Mouse (Mus musculus): ENCODE measurements around the gene Kcng1.

DNA sequence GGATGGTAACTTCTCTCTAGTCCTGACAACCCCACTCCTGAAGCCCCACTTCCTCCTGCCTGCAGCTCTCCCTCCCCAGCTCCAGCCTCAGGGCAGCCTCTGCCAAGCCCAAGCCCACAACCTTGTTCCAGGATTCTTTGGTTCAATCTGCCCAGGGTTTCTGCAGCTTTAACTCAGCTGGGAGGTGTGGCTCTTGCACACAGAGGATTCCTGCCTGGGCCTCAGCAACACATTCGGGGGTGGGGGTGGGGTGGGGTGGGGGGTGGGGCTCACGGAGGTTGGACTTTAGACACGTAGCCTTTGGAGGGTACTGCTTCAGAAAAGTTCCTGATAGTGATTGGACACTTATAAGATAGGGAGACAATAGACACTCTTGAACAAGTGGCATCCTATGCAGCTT lies 5.5 kb upstream of the Kcng1 start:
- TF ChIP-seq ZNF384 (IDR thresholded peaks at IDR 0.05; ENCODE audit: low read depth, low read length) (no peak), HCFC1 (IDR thresholded peaks at IDR 0.05; ENCODE audit: borderline replicate concordance, insufficient read depth, low read length) (no peak), ZC3H11A (IDR thresholded peaks at IDR 0.05; ENCODE audit: borderline replicate concordance, low read depth, low read length) (no peak)

Measured in ES-E14 (cell line).